Mouse (Mus musculus) lung, postnatal 4 days (tissue): Measurements from ENCODE around the gene Prickle1.
A peak's percentile ranks its signal among the peaks of the same experiment; 100 is the strongest.

ENCODE experiments used
- DNase-seq, 2 experiments: peaks; one replicate each; pipeline ENCODE4 v3.0.0; 2021

The Prickle1 gene

GRCm38 (mm10) chr15:93502703-93503102 is 93.0 kb downstream of the Prickle1 start:
- no peak for DNase-seq

GRCm38 (mm10) chr15:93499866-93500265 is 95.8 kb downstream of the Prickle1 start:
- DNase-seq, result no peak

GRCm38 (mm10) chr15:93494700-93495099 is 101.0 kb downstream of the Prickle1 start:
- DNase-seq, result no peak

DNA sequence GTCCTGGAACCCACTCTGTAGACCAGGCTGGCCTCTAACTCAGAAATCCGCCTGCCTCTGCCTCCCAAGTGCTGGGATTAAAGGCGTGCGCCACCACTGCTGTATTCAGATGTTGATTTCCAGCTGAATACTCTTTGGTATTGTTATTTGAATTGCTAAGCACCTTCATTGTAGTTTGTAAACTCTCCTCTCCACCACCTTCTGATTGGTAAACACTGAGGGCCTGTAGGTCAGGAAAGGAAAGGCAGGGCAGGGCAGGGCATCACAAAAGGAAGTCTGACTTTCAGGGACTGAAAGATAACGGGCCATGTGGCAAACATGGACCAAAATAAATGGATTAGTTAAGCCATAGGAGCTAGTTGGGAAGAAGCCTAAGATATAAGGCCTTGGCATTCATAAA is 106.1 kb downstream of the Prickle1 start:
- no peak for DNase-seq

- peak; percentile 49 to 73 for DNase-seq
These were observed 109.6 kb downstream of the Prickle1 start for GRCm38 (mm10) chr15:93486066-93486465.

DNA sequence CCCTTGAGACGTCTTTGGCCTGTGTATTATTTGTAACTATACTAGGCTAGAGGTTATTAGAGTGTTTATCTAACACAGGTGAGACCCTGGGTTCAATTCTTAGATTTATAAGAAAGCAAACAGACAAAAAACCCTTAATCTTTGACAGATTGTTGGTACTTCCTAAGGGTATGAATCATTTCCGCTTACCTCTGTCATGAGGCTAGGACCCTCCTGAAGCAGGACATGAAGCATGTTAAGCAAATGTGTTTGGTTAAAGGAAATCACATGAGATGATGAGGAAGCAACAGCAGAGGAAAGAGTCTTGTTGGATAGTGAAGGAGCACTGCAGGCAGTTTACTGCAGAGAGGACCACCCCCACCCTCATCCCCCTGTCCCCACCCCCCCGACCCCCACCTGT is 110.4 kb downstream of the Prickle1 start:
- no peak for DNase-seq

- peak; percentile 29 to 53 for DNase-seq
These were observed 111.4 kb downstream of the Prickle1 start for GRCm38 (mm10) chr15:93484261-93484710.

DNA sequence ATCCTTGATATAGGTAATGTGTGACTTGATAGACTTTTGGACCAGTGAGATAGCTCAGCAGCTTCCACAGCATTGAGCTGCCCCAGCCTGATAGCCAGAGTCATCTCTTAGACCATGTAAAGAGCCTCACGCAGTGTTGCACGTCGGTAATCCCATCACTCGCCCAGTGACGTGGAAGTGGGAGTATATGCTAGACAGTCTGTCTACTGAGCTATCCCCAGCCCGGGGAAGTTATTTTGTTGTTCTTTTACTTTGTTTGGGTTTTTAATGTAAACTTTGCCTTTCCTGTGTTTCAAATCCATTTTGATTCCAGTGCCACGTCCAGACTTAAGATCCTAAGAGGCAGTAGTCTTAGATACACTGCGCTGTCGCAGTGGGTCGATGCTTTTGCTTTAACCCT is 114.6 kb downstream of the Prickle1 start:
- DNase-seq, result peak; percentile 42 to 65

DNA sequence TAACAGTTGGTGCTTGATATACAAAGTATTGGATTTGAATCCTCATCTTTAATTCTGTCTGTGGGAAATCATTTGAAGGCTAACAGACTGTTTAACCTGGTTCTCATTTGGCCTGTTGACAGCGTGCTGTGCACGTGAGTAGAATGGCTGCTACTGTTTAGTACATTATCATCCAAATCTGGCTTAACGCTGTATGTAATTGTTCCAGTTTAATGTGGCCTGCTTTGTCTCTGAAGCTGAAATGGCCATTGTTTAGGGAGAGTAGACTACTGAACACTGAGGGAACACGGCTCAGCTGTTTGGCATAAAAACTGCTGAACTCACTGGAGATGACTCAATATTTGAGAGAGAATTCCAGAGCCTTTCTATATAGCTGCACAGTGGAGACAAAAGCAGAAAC is 116.2 kb downstream of the Prickle1 start:
- no peak for DNase-seq

GRCm38 (mm10) chr15:93478676-93479075 is 117.0 kb downstream of the Prickle1 start:
- DNase-seq, result no peak

- no peak for DNase-seq
These were observed 118.0 kb downstream of the Prickle1 start for GRCm38 (mm10) chr15:93477729-93478128.

DNA sequence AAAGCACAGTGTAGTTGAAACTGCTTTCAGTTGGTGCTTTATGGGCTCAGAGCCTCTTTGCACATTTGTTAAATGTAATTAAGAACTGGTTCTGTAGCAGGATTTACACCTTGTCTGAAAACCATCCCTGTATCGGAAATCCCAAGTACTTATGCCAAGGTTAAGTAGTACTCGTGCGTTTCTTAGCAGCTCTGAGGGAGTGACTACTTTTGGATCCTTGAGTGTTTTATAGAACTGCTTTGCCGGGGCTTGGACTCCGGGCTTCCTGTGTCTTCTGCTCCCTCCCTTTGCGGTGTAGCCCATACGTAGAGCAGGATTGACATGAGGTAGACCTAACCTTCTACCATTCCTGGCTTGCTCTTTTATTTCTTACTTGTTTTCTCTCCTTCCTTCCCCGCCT is 120.0 kb downstream of the Prickle1 start:
- no peak for DNase-seq

DNA sequence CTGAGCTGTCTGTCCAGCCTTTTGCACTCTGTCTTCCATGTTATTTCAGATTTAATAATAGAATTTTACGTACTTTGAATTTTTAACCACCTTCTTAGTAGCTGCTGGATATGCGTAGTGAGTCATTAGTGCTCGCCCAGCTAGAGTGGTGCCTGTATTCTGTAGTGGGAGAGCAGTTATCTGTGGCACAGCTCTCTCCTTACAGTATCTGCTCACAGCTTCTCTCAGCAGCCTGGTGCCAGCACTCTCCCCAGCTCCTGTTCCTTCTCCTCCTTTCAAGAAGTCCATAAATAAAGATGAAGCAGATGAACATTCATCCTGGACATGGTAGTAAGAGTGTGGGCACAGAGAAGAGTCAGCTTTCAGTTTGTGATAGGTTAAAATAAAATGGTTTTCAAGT is 121.4 kb downstream of the Prickle1 start:
- DNase-seq, result no peak

DNA sequence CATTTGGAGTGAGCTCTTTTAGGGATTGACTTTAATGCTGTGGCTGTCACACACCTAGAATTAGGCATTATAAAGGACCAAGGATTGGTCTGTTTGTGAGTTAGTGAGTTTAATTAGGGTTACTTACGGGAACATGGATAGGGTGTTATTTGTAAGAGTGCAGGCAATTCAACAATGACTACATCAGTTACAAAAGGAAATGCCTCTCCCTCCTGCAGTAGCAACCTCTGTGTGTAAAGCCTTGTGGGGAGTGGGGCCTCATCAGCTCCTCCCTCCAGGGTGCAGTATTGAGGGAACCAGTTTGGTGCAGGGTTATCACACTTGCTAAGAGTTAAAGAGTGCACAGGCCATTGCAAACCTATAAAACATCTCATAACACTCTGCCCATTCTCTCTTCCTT is 123.6 kb downstream of the Prickle1 start:
- no peak for DNase-seq

- DNase-seq, result no peak
These were observed 124.0 kb downstream of the Prickle1 start for GRCm38 (mm10) chr15:93471651-93472050.

- no peak for DNase-seq
These were observed 134.6 kb downstream of the Prickle1 start for GRCm38 (mm10) chr15:93461066-93461465.

- no peak for DNase-seq
These were observed 136.3 kb downstream of the Prickle1 start for GRCm38 (mm10) chr15:93459422-93459821.

GRCm38 (mm10) chr15:93456005-93456404 is 139.7 kb downstream of the Prickle1 start:
- DNase-seq, result no peak

DNA sequence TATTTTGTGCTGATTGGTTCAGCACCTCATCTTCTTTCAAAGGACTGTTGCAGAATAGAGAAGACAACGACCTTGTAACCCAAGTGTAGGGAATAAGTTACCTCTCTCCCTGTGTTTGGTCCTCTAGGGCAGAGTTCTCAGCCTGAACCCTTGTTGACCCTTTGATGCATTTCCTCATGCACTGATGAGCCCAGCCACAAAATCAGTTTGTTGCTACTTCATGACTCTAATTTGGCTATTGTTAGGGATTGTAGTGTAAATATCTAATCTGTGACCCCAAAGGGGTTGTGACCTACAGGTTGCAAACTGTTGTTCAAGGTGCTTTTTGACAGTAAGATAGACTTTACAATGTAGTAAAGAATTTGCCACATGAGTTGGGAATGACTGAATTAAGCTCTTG is 142.4 kb downstream of the Prickle1 start:
- DNase-seq, result no peak
